Mouse (Mus musculus) cerebellum, adult 11 months (tissue): ENCODE results near the gene Ccnl1.

Experiments used
- DNase-seq: peaks from one replicate; pipeline ENCODE4 v3.0.0; 2022

Ccnl1 gene

DNA sequence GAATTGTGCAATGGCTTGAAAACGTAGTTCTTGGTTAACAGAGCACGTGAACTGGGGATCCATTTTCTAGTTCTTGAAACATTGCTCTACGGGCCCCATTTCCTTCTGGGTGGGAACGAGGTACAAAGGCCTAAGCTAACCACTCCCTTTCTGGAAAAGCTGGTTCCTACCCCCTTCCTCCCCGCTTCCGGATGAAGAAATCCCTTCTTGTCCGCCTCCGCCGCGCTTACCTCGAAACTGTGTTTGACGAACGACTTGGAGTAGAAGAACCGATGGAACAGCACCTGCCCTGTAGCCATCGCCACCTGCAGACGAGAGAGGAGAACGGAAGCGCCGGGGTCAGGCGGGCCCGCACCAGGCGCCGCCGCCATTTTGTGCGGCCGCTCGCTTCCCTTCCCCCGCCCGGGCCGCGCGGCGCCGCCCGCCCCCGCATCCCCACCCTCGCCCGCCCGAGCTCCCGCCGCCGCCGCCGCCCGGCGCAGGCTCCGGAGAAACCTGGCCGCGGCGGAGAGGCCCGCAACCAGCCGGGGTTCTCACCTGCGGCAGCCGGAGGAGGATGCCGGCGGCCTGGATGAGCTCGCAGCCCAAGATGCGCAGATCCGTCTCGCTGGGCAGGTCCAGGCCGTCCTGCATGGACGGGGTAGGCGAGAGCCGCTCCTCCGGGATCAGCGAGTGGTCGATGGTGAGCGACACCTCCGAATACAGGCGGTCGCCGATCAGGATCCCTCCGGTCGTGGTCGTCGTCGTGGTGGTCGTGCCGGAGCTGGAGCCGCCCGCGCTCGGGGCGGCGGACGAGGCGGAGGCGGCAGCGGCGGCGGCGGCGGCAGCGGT is 563 bp downstream of the Ccnl1 start:
- DNase-seq, result peak; percentile 55

DNA sequence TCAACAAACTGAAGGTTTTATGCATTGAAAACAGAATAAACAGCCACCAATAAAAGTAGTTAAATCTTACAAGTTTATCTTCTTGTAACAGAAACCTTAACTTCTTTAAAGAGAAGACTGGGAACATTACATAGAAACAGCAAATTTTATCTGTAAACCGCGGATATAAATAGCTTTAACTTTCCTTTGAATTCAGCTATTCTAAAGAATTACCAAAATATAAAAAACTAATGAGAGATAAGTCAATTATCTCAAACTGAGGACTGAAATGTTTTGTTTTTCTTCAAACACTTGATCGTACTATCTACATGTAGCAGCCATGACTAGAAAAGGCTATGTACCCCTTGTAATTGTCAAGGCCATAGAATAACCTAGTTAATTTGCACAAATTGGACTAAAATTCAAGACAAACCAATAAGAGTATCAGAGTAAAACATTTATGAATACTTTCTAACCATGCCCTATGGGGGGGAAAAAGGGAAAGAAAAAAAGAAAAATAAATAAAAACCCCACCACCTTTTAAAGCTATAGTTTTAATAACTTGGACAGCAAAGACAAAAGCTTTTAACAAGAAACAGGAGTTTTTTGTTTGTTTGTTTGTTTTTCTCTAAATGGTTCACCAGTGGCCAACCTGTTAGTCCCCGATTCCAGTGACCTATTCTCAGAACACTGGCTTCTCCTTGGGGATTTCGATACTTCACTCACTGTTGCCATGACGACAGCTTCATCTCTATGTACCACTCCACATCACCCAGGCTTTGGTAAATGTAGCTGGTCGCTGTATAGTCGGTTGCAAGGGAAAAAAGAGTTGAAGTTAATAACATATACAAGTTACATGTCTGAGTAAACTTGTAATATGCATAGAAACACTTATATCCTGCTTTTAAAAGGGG is 3.3 kb downstream of the Ccnl1 start:
- DNase-seq, result no peak

DNA sequence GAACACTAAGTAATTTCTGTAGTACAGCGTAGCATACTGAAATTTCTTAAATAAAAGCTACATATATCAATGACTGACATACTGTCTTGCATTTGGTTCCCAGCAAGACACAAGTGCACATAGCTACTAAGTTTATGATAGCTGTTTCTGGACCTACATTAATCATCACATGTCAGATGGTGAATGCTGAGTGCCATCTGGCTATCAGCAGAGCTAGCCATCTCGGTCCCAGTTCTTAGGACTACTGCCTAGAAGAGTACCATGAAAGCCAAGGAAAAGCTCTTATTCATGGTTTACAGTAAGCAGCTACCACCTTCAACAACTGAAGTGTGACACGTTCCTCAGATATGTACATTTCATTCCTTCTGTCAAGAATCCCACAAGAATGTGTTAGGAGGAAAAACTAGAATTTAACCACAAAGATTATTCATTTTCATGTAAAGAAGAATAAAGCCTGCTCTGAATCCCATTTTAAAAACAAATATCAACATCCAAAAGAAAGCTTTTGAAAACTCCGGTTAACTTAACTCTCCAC is 7.2 kb downstream of the Ccnl1 start:
- DNase-seq, result peak; percentile 33

DNA sequence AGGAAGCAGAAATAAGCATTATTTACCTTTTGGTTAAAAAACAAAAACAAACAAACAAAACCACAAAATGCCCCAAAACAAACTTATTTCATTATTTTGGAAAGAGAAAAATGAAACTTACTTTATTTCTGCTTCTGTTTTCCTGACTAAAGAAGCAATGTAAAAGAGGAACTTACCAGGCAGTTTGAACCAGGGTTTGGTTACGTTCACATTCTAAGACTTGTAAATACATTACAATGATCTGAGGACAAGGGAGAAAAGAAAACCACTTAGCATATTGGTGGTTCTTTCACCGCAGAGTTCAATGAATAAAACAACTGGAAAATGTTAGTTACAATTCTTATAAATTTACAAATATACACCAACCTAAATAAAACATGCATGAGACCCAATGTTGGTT is 7.7 kb downstream of the Ccnl1 start:
- no peak for DNase-seq

DNA sequence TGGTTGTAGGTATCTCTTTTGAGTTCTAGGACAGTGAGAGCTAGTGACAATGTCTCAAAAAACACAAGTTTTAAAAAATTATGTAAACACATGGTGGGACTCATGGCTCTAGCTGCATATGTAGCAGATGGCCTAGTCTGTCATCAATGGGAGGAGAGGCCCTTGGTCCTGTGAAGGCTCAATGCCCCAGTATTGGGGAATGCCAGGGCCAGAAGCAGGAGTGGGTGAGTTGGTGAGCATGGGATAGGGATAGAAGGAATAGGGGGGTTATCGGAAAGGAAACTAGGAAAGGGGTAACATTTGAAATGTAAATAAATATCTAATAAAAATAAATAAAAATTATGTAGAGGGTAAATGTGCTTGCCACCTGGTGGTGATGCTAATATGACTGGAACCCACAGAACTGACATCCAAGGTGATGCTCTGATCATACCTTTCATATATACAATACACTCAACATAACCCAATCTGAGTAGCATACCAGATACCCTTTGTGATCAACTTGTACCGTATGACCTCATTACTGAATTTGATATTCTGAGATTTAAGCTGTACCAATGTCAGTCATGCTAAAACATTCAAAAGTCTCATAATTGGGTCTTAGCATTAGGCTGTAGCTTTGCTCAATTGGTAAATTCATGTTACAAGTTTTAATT is 12.6 kb downstream of the Ccnl1 start:
- no peak for DNase-seq

DNA sequence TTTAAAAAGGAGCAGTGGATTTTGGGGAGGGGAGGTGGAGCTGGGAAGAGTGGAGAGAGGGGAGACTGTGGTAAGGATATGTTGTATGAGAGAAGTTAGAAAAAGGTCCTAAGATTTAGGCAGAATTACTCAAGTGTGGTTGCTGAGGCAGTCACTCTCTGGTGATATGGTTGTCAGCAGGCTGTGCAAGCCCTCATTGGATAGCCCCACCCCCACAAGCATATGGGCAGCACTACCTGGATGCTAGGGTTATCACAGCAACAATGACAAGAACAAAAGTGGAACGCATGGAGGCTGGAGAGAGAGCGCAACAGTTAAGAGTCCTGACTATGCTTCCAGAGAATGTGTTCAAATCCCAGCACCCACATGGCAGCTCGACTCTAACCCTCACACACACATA is 13.3 kb downstream of the Ccnl1 start:
- no peak for DNase-seq

DNA sequence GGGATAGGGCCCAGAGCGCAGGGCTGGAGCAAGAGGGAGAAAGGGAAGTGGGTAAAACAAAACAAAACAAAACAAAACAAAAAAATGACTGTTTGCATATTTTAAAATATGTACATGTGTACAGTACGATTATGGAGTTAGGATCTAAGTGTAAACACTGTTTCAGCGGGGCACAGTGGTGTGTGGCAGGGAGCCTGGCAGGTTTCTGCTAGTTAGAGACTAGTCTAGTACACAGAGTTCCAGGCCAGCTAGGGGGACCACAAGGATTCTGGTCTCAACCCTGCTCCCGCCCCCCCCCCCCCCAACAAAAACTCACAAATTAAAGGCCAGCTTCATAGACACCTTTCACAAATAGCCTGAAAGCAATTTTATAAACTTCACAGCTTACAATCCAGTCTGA is 14.6 kb downstream of the Ccnl1 start:
- DNase-seq, result no peak

DNA sequence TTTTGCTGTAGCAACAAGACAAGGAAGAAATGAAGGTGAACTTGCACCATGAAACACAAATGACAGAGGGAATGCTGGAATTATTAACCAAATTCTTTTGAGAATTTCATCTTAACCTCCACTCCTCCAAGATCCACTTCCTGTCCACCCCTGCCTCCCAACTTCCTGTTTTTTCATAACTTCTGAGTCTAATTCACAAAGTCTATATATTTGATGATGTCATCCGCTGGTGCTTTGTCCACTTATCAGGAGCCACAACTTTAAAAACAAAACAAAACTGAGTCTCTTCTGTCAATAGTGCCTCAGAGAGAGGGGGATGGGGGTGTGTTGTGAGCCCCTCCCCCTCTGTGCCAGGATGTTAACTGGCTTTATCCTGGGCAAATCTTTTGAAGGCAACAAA is 17.0 kb downstream of the Ccnl1 start:
- no peak for DNase-seq

DNA sequence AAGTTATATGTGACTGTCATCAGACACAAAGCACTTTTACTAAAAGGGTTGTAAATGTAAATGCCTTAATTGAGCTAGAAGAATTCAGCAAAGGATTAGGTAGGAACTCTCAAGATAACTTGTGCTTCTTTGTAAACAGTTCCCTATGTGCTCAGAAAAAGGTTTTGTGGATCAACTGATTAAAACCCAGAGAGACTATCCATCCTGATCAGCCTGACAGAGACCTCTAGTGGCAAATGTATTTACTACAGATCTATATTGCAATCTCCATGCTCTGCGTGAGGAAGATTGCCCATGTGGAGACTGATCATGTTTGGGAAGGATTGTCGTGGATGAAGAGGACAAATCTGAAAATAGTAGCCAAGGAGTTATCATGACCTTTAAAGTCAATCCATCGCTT is 19.8 kb downstream of the Ccnl1 start:
- DNase-seq, result no peak

DNA sequence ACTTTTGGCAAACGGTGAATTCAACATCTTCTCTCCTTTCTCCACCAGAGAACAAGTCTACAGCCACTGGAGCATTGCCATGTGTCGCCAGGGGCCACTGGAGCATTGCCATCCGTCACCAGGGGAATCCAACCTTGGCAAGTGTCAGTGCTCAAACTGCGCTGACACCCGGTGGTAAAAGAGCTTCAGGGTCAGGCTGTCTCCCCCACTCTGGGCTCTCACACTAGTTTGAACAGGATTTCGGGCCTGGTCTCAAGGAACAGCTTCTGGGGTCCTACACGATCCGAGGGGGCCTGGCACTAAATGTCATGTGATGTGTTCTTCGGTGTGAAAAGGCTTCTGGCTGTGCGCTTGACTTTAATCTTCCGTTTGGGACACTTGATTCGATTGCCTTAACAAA is 21.7 kb downstream of the Ccnl1 start:
- no peak for DNase-seq

DNA sequence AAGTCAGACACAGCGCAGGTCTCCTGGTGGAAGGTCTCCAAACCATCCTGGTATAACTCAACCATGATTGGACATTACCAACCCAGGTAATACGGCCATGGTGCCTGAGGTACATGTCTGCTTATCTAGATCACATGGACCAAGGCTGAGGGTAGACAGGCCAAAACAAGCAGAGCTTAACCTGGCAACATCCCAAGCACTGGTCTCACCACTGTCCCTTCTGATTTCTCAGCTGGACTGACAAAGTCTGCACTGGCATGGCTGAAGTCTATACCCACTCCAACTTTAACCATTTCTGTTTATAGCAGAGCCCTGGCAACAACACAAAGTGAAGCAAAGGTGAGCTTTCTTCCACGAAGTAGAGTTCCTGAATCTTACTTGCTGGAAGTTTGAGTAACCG is 22.9 kb downstream of the Ccnl1 start:
- DNase-seq, result no peak

DNA sequence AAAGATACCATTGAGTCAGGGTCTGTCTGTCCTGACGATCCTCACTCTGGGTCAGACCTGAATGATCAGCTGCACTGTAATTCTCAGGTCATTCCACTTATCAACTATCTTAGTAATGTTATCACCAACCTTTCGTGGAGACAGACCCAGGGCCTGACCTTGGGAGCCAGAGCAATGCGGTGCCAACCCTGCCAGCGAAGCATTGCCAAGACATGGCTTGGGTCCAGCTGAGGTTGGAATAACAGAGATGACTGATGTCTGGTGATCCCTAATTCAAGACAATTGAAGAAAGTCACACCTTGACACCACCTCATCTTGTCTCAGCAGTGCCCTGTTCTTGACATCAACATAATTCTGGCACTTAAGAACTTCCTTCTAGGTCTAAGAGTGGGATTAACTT is 24.3 kb downstream of the Ccnl1 start:
- no peak for DNase-seq

DNA sequence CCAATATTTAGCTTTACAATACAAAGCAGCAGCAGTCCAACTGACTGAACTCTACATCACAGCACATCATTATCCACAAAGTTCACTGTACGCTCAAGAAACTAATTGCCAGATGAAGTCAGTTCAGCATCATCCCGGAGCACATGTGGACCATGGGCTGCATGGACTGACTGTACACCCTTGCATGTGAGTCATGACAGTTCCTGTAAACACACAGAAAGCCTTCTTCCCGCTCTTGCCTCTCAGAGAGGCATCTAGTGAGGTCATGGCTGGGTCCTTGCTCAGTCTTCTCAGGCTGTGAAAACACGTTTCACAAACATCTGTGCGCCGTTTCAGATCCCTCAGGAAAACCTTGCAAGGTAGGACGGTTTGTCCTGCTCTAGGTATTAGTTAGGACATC is 26.5 kb downstream of the Ccnl1 start:
- no peak for DNase-seq

DNA sequence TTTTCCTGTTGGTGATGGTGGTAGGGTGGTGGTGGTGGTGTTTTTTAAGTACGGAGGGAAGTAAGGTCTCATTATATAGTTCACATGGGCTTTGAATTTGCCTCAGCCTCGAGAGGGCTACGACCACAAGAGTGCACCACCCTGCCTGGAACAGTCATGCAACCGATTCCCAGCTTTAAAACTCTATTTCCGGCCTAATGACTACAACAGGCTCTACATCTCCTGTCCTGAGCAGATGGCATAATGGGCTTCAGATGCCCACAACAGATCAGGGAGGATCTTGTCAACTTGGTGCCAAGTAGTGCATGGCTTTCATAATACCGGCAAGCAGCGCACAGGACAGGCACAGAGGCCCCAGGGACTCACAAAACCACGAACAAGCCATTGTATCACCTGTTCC is 27.4 kb downstream of the Ccnl1 start:
- DNase-seq, result no peak

DNA sequence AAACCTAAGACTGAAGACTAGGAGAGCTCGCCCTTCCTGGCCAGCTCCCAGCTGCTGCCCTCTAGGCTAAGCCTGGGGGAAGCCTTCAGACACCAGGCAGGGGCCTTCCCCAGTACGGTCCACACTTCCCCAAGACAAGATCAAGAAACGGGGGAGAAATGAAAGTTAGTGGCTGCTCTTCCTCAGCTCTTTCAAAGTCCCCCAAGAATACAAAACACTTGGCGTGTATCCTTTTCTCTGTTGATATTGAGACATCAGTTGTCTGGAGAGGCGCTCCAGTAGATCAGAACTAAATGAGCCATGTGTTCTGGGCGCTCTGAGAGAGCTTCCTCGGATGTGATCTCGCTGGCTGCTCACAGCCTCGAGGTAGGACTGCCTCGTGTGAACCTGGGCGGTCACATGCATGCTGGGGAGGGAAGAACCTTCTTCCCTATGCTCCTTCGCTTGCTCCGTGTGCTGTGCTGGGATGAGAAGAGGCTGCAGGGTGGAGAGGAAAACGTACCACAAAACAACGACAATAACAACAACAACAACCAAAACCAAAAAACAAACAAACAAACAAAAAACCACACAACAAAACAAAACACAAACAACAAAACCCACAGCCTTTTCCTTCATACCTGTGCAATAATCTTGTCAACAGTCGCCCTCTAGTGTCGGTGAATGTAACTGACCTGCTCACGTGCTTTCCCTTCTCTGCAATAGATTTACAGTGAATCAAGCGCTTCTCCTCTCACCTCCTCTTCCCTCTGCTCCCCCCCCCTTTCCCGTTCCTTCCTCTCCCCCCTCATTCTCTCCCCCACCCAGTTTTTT is 28.0 kb downstream of the Ccnl1 start:
- DNase-seq, result peak; percentile 46

DNA sequence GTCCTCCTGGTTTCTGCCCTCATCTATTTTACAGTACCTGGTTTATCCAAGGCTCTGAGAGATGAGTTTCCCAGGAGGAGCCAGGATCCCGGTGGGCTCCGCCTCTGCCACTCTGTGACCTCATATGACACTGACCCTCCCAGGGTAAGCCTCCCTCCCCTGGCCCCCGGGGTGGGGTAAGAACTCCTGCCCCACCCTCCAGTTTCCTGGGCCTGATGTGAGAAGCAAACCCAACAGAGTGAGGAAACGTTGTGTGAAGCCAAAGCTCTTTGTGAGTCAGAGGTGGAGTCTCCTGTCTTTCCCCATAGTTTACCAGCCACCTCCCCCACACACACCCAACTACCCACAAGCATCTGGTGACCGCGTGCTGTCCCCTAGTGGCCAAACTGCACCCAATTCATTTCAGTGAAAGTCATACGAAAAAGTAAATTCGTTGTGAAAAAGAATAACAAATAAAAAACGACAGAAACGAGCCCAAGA is 28.7 kb downstream of the Ccnl1 start:
- no peak for DNase-seq

DNA sequence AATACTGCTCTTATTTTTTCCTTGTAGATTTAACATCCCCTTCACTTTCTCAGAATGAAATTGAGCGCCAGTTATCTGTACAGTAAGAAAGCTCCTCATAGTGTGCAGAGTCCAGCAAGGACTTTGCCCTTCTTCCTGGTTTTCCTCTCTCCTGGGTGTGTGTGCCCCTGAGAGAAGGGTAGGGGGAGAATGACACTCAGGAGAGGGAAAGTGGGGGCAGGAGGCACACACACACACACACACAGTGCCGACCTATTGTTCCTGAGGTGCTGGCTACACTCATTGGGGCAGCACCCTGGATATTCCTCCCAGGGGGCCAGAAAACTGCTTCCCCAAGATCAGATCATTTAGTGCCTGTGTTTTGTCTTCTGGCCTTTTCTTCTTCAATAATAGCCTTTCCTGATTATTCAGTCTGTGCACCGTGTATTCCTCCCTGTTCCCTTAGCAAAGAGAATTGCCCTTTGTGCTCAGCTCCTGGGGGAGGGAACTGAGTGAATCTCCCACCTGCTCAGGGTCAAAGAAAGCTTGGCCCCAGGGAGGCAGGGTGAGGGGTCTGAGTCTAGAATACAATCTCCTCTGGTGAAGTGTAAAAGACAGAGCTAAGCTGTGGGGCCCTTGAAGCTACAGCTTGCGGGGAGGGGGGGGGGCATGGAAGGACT is 29.3 kb downstream of the Ccnl1 start:
- DNase-seq, result no peak

DNA sequence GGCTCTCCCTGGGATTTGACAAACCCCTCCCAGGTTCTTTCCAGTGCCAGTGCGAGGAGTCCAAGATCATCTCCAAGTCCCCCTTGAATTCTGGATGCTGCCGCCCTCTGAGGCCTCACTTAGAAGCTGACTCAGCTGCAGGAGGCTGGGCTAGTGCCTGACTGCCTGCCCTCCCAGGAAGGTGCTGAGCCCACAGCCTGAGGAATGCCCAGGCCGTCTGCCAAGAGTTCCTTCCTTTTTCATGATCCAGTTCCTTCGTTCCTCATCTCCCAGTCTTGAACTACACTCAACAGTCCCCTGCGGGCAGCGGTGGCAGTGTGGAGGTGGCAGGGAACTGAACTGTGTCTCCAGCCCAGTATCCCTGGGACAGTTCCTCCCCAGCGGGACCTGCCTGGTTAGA is 30.4 kb downstream of the Ccnl1 start:
- DNase-seq, result peak; percentile 24

DNA sequence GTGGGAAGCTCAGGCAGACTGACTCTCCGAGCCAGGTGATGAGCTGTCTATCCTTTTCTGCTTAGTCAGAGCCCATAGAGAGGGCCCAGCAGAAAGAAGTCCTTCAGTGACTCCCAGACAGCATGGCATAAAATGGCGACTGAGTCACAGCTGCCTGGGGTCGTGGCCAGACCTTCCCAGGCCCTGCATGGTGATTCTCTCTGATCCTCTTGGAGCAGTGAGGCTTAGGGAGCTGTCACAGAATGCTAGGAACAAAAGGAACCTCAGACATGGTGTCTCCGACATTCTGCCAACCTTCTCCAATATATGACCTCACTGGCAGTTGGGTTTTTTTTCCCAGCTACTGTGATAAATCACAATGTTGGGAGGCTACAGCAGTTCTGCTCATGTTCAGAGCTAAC is 30.9 kb downstream of the Ccnl1 start:
- no peak for DNase-seq

DNA sequence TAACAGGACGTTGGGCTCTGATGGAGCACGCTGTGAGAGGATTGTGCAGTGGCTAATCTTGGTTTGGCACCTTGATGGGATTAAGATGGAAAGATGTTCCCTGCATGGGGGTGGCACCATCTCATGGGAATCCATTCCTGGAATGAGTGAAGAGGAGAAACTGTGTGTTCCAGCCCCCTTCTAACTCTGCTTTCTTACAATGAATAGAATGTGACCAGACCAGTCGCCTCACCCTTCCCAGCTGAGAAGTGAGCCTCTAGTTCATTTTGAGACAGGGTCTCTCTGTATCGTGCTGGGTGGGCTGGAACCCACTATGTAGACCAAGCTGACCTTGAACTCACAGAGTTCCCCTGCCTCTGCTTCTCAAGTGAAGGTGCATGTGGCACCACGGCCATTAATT is 31.6 kb downstream of the Ccnl1 start:
- DNase-seq, result no peak

DNA sequence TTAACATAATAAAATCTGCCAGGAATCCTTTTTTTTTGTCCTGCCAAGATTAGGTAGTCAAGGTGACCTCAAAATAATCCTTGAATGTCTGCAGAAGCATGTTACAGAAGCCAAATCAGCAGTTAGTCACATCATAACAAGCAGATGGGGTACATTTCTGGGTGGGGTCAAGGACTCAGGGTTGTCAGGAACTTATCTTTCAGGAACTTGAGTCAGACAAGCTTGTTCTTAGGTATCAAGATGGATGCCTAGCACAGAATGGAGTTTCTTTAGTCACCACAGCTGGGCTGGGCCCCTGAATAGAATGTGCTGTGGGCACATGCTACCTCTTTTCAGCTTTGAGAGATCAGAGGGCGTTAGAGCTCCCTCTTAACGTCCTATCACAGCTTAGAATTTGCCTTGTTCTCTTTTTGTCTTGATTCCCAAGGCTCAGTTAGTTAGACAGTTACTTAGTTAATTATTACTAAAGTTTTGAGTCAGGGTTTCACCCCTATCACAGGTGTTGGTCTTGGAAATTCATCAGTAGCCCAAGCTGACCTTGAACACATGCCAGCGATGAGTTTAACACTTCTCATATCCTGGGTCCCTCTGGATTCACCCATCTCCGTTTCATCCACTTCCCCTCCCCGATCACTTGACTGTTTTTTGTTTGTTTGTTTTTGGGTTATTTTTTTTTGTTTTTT is 32.9 kb downstream of the Ccnl1 start:
- DNase-seq, result no peak
